Mouse (Mus musculus) layer of hippocampus, adult 8-10 months (tissue): Measurements from ENCODE around the gene Arfgef2. TPM values are rescaled to one million over a fixed set of nuclear protein-coding genes. Genes with fewer than 3 reads are reported as not detected.
A peak's percentile ranks its signal among the peaks of the same experiment; 100 is the strongest.

Experiments used
- DNase-seq, 2 experiments: peaks; one replicate each; pipeline ENCODE4 v3.0.0; 2022; ENCODE audit warnings: low spot score in 2 of 2
- total RNA-seq, 4 experiments: library from RNA; stranded (reverse); gene quantifications; 2 replicates each; pipeline ENCODE4 v1.2.4; 2022

The Arfgef2 gene
- total RNA-seq: 10 to 100 TPM; 53.3 to 68.8 (median 61.6) TPM

- peak; percentile 78 to 82 for DNase-seq
Measured at GRCm38 (mm10) chr2:166805250-166806172, at the start of gene Arfgef2. Gene Arfgef2, plus strand, starts transcription at chr2:166805588.

- DNase-seq: no peak
Measured at GRCm38 (mm10) chr2:166757969-166758368, 47.4 kb upstream of the Arfgef2 start.

- no peak for DNase-seq
Measured at GRCm38 (mm10) chr2:166764051-166764450, 41.3 kb upstream of the Arfgef2 start.

- DNase-seq: no peak
Measured at GRCm38 (mm10) chr2:166767591-166767990, 37.8 kb upstream of the Arfgef2 start.

- DNase-seq: no peak
Measured at GRCm38 (mm10) chr2:166771396-166771795, 34.0 kb upstream of the Arfgef2 start.

GRCm38 (mm10) chr2:166773587-166773986 lies 31.8 kb upstream of the Arfgef2 start:
- no peak for DNase-seq

GRCm38 (mm10) chr2:166774275-166774674 lies 31.1 kb upstream of the Arfgef2 start:
- DNase-seq: no peak

GRCm38 (mm10) chr2:166775357-166775893 lies 30.0 kb upstream of the Arfgef2 start:
- no peak for DNase-seq

GRCm38 (mm10) chr2:166776272-166776671 lies 29.1 kb upstream of the Arfgef2 start:
- no peak for DNase-seq

- DNase-seq: no peak
Measured at GRCm38 (mm10) chr2:166779956-166780355, 25.4 kb upstream of the Arfgef2 start.

GRCm38 (mm10) chr2:166780980-166781578 lies 24.3 kb upstream of the Arfgef2 start:
- DNase-seq: peak; percentile 41 to 83

- no peak for DNase-seq
Measured at GRCm38 (mm10) chr2:166784376-166784775, 21.0 kb upstream of the Arfgef2 start.

- DNase-seq: peak; percentile 89 to 91
Measured at GRCm38 (mm10) chr2:166786353-166787004, 18.9 kb upstream of the Arfgef2 start.

- DNase-seq: no peak
Measured at GRCm38 (mm10) chr2:166791738-166792137, 13.7 kb upstream of the Arfgef2 start.

GRCm38 (mm10) chr2:166792355-166792754 lies 13.0 kb upstream of the Arfgef2 start, which contains the start of gene Trp53rkb:
Gene Trp53rkb, plus strand, starts transcription at chr2:166792531.
- peak in 1 of 2 experiments; percentile 40 for DNase-seq

- DNase-seq: peak; percentile 64 to 79
Measured at GRCm38 (mm10) chr2:166793542-166794214, 11.7 kb upstream of the Arfgef2 start.

GRCm38 (mm10) chr2:166799615-166800472 lies 5.5 kb upstream of the Arfgef2 start:
- DNase-seq: no peak

GRCm38 (mm10) chr2:166800473-166800857 lies 4.9 kb upstream of the Arfgef2 start:
- DNase-seq: no peak

GRCm38 (mm10) chr2:166801436-166801835 lies 4.0 kb upstream of the Arfgef2 start:
- no peak for DNase-seq

- no peak for DNase-seq
Measured at GRCm38 (mm10) chr2:166803298-166803697, 2.1 kb upstream of the Arfgef2 start.
